Mouse (Mus musculus) A20 (cell line): ENCODE results near the gene Cuedc1.
A peak's percentile ranks its signal among the peaks of the same experiment; 100 is the strongest.
"Not testable (repeated sequence)": the region's sequence is repeated elsewhere in the genome, so short reads cannot be mapped to it uniquely, and the experiment has no call there.

Experiments
- DNase-seq: peaks from one replicate; pipeline ENCODE4 v3.0.0-alpha.2; 2011; ENCODE audit warnings: low read depth, low spot score

Gene Cuedc1

DNA sequence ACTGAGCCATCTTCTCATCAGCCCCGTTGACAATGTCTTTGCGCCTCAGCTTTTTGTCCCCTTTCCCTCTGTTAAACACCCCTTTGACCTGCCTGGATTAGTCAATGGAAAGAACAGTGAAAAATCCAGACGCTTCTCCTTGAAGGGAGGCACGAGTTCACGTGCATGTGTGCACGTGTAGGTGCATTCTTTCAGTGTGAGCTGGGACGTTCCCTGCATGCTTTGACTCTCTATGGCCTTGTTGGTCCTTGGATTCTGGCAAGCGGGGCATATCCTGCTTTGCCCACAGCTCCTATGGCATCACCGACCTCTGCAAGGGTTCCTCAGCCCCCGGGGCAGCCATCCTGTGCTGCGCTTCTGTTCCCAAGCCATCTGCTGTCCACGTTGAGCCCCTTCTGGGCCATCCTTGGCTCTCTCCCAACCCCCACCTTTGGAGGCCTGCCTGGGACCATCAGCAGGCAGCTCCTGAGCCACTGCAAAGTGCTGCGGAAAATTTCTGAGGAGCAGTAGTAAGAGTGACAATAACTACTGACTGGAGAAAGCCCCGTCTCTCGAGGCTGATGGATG is 74.1 kb downstream of the Cuedc1 start:
- DNase-seq, result no peak

DNA sequence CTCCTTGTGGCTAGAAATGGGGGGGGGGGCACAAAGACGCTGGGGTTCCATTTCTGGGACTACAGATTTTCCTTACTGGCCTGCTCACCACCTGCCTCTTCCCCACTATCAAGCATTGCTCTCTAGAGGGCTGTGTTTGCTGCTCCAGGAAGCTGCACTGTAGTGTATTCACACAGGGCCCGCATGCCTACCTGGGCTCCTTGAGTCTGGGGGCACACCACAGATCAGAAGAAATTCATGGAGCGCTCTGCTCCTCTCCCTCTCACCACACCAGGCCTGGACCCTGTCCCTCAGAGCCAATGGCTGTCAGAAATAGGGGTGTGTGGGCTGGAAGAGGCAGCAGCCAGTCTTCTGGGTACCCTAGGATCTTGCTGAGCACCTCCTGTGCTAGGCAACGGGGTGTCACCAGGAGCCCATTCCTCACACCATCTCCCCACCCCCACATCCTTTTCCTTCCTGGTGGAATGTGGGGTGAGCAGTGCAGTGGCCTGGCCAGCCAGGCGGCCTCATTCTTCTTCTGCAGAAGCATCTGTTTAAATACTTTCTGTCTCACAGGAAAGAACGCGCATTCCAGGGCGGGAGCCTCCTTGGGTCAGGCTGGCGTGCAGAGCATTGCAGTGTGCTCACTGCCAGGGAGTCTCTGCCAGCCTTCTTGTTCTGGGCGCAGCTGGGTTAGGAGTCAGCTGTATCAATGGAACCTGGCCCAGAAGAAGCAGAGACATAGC is 74.9 kb downstream of the Cuedc1 start:
- no peak for DNase-seq

DNA sequence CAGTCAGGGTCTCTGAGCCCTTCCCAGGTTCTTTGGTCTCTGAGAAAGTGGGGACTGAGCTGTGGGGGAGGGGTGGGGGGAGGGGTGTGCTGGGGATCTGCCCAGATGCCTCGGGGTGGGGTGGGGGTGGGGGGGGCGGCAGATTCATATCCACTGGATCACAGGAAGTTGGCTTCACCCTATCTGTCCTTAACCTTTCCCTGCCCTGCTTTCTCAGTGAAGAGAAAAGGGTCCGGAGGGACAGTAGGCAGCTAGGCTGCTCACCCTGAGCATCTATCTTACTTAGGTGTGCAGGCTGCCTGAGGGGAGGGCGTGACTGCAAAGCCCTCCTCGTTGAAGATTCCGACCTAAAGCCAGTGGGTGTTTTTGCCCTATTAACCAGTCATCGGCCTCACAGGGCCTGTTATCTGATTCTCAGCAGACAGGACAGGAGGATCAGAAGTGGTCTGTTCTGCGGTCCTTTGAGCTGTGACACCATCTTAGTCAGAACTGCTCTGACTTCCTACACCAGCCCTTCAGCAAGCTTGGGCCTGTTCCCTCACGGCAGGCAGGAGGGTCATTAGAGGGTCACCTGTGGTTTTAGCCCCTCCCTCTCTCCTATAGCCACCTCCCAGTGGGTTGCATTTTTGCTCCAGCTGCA is 75.6 kb downstream of the Cuedc1 start:
- no peak for DNase-seq

DNA sequence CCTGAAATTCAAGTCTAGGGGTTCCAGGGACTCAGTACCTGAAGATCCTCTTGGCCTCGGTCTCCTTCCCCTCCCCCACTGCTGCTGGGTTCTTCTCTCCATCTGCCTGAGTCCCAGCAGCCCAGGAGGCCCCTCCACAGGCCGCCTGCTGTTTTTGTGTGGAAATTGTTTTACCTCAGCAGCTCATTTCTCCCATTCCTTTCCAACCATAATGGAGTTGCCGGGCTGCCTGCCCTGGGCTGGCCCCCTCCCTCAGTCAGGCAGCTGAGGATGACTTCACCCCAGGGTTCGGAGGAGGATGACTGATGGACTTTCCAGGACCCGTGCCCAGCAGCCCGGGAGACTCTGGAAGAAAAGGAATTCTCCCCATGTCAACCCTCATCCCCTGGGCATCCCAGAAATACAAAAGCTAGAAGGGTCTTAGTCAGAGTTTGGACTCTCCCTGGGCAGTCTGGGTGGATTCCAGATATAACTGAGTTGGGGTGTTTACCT is 82.7 kb downstream of the Cuedc1 start:
- no peak for DNase-seq

DNA sequence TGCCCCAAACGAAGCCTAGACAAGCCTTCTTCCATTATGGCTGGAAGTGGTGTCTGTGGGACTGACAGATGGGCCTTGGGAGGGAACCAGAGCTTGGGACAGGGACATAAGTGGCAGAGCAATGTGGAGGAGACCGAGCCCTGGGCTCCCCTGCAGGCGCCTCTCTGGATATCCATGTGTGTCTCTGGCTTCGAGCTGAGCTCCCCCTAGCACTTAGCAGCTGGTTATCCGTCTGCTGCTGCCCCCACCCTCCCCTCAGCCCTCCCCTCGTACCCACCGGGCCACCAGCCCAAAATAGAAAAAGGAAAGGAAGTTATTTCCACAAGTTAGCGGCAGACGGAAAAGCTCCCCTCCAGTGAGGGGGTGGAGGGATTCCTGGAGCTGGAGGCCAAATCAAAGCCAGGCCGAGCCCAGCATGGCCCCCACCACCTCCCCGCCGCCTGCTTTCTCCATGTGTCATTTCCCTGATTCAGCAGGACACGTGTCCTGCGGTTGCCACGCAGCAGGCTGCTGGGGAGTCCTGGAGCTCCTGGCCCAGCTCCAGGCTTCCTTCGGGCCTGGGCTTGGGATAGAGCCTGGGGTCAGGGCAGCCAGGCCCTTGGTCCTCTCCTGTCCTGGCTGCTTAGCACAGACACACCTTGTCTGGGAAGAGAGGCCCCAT is 83.2 kb downstream of the Cuedc1 start:
- DNase-seq, result no peak

DNA sequence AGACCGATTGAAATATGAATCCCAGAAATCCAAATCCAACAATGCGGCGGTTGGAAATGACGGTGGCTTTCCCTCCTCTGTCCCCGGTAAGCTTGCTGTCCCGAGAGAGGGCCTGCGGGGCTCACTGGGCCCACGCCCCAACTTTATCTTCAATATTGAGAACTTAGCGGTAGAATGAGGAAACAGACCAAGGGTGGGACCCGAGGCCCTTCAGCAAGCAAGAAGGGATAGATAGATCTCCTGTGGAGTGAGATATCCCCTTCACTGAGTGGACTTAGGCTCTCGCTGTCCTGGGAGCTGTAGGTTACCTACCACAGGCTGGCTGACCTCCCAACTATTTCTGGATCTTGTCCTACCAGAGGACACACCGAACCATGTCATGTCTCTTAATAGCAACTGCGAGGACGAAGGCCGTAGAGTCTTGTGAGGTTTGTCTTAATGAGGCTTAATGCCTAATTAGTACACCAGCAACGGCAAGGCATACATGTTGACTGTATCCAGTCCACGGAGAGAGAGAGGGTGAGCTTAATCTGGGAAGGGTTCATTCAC is 86.8 kb downstream of the Cuedc1 start:
- DNase-seq, result no peak

DNA sequence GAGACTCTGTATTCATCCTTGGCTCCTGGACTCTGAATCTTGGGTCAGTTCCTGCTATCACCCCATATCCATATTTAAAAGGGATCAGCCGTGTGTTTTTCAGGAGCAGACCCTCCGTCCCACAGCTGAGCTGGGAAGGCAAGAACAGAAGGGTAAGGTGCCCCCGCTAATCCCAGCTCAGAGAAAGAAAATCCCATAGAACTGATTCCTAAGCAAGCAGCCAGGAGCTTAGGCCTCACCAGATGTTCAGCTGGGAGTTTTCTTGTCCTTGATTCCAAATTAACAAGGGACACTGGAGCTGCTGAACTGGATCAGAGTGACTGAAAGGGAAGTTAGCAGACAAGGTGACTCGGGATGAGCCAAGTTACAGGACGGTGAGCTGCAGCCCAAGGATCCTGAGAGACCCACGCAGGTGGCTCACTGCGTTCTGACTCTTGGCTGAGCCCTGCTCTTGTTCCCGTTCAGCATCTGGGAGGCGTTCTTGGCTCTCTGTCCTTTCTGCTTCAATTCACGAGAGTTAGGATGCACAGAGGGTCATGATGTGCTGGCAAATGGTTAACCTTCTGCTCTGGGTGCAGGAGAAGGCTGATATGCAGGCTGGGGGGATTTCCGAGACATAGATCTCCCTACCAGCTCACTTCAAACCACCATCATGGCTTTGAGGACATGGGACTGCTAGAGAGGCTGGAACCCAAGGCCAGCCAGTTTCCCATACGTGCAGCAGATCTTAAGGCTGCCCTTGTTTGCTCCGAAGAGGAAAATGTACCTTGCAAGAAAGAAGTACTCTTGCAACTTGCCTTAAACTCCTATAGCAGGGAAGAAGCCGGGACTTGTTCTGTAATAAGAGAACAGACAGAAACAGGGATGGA is 88.5 kb downstream of the Cuedc1 start:
- no peak for DNase-seq

DNA sequence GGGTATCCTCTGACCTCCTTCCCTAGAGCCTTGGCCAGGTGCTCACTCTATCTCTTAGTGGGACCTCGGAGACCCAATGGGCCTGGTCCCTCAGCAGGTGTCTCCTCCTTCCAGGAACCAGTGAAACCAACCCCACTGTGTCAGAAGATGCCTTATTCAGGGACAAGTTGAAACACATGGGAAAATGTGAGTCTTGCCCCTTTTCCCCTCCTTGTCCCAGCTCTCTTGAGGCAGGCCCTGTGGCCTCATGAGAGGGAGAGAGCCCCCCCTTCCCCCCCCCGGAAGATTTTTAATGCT is 89.0 kb downstream of the Cuedc1 start:
- DNase-seq, result no peak

DNA sequence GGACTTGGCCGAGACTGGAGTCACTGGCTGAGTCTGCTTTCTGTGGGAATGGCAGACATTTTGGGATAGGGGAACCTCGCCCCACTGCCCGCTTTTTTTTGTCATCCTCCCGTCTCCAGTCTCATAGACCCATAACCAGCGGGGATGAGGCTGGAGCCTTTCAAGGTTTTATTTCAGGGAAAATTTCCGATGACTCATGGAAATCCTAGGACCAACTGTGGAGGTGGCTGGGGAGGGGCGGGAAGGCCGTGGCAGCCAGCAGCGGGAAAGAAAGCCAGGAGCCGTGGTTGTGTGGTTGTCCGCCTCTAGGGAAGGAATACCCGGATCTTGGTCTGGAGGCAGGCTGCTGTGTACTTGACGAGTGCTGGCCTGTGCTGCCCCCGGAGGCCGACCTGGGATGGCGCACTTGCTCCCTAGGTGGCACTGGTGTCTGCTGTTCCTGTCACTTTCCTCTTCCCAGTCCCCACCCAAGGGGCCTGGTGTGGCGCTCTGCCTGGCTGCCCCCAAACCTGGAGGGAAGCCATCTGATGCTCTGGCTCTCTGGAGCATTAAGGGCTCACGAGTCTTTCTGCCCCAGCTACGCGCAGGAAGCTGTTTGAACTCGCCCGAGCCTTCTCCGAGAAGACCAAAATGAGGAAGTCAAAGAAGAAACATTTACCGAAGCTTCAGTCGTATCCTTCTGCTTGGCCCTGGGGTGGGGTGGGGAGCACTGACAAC is 89.7 kb downstream of the Cuedc1 start:
- peak; percentile 92 for DNase-seq

DNA sequence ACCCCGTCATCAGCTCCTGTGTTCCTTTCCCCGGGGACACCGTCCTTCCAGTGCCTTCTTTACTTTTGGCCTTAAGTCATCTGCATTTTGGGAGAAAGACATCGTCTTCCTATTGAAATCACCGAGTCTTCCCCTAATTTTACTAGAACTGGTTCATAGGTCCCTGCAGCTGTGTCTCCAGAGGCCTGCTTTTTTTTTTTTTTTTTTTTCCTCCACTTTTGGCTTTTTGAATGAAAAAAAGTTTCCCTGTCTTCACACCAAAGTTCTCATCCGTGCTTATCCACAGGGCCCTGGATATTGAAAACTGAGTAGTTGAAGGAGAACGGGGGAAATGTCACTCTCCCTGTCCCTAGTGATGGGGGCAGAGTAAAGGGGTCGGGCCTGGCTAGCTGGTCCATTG is 90.4 kb downstream of the Cuedc1 start:
- DNase-seq, result no peak

DNA sequence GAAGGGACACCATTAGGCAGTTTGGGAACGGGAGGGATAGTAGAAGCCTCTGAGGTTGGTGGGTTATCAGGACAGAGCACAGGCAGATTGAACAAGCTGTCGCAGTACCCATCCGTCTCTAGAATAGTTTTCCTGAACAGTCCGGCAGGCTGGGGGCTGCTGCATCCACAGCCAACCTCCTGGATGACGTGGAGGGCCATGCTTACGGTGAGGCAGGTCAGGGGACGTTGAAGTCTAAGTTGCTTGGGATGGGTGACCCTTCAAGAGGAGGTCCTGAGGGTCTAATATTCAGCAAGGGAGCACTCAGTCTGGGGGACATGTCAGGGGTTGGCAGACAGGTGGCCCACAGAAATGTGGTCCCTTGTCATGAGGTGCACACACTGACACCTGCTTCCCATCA is 90.8 kb downstream of the Cuedc1 start:
- DNase-seq, result no peak

DNA sequence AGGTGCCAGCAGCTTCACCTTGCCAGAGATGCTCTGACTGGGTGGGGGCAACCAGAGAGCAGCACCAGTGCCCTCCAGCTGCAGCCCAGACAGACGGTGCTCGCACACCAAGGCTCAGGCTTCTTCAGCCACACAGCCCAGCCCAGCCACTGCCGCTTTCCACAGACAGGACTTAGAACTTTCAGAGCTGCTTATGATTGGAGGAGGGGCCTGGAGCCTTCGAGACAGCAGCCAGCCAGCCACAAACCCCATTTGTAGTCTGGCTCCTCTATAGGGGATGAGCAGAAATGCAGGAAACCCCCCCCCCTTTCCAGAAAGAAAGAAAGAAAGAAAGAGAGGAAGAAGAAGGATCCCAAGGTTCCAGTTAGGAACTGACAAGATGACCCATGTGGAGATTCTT is 94.7 kb downstream of the Cuedc1 start:
- DNase-seq, result no peak

DNA sequence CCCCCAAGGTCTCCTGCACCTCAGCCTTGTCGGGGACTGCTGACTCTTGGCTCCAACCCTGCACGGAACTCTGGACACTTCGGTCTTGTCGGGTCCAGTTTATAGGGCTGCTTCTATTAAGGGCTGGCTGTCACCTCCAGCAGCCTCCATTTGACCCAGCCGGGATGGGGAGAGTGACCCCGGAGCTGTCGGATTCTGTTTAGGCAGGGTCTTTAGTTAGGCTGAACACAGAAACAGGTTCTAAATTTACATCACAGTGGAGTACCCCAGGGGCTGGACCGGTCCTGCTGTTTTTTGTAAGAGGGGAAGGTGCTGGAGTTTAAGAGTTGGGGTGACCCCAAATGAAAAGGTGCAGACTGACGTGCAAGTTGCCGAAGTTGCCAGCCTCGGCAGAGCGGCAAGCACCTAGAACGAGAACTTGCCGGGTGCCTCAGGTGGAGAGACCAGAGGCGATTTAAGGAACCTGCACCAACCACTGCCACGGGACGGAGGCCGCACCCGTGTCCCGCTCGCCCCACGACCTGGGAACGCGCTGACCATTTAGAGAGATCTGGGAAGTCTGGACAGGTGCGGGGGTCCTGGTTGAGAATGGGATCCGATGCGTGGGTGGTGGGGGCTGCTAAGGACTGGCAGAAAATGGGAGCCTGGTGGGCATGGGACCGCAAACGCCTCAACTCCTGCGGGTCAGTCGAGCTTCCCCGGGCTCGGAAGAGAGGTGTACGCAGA is 95.4 kb downstream of the Cuedc1 start:
- DNase-seq, result no peak

DNA sequence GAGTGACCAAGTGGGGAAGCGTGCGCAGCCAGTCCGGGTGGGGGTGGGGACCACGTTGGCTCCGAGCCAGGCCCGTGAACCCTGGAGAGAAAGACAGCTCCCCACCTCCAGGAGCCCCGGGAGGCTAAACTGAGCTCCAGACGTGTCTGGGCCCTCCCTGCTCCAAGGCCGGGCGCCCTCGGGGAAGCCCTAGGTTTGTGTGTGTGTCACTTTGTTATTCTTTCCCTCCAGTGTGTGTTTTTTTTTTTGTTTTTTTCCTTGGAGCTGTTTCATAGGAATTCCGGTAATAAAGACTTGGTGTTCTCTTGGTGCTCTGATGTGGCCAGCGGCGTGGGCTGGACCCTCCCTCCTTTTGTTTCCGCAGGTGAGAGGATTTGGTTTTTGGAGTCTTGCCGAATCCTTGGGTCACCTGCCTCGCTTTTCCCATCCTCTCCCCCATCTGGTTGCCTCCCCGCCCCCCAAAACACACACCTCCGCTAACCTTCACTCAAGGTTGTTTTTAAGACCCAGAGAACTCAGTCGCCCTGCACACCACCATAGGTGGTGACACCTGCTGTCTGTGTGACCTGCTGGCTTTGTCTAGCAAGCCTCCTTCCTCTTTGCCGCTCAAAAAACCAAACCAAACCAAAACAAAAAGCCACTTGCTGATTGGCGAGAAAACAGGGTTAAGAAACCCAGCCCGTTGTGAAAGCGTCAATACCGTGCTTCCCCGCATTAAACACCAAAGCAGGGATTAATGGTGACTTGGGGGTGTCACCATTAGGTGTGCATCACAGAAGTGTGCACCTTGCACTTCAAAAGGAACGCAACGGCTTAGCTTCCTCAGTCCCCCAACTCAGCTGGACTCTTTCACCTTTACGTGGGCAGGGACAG is 96.2 kb downstream of the Cuedc1 start:
- peak; percentile 58 for DNase-seq

DNA sequence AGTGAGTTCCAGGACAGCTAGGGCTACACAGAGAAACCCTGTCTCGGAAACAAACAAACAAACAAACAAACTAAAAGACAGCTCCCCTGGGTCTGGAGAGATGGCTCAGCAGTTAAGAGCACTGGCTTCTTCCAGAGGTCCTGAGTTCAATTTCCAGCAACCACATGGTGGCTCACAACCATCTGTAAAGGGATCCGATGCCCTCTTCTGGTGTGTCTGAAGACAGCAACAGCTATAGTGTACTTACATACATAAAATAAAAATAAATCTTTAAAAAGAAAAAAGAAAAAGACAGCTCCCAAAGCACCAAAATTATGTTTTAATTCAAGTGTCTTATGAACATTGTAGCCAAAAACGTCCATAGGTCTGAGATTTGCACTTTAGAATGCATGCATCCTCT is 97.8 kb downstream of the Cuedc1 start:
- not testable (repeated sequence) for DNase-seq

DNA sequence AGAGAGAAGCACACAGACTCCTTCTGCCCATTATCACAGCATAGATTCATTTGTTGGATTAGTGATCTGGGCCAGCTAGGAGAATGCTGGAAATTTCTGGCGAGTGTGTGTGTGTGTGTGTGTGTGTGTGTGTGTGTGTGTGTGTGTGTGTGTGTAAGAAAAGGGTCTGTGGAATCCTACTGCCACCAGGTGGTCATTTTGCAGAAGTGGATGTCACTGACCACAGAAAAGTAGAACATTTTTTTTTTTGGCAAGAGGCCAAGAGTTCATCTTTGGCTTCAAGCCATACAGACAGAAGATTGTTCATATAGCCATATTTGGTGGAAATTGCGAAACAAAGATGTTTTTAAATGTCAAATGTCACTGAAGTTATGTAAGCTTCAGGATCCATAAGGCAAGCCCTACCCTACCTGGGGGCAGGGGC is 99.3 kb downstream of the Cuedc1 start:
- DNase-seq, result peak; percentile 72

DNA sequence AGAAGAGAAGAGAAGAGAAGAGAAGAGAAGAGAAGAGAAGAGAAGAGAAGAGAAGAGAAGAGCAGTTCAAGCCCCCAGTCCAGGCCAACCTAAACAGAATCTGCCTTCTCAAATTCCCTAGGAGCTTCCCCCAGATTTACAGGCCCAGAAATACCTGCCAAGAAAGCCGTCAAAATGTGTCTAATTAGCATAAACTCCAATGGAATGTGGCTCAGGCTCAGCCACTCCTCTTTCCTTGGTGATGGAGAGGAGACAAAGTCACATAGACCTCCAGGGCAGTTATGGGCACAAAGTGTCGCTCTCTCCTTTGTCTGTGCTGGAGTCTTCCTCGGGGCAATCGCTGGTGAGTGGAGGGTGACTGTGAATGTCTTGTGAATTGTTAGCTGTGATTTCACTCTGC is 100.4 kb downstream of the Cuedc1 start:
- no peak for DNase-seq

DNA sequence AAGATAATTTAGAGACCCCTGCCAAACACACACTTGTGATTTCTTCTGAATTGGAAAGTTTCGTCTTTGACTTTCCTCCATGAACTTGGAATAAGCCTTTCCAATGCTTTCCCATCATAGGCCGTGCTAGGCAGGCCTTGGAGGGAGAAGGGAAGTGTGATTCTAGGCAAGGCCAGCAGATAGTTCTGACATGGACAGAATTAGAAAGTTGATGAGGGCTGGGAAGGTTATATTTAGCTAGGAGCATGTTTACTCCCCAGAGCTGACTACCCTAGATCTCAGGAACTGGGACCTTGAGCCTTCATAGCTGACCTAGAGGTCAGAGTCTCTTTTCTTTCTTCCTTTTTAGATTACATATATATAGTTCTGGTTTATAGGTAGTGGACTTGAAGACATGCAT is 103.3 kb downstream of the Cuedc1 start:
- DNase-seq, result no peak

DNA sequence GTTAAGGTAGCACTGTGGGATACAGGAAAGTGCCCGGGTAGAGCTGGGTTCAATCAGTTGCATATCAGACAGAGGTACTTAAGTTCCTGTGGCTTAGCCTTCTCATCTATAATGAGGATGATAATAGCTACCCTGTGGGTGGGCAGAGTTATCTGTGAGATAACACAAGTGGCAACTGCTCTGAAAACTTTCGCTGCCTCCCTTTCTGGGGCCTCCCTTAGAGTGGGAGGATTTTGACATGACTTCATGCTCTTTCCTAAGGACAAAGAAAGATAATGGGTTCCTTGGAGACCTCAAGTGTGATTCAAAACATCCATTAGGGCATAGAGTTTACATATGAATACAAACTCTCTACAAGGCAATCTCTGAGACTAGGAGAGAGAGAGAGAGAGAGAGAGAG is 104.2 kb downstream of the Cuedc1 start:
- no peak for DNase-seq
